Mouse (Mus musculus) erythroid progenitor cell, adult 5-6 weeks (primary cell): ENCODE measurements around the gene Gucd1. TPM values are rescaled to one million over a fixed set of nuclear protein-coding genes. Genes with fewer than 3 reads are reported as not detected.
"Not testable (repeated sequence)": the region's sequence is repeated elsewhere in the genome, so short reads cannot be mapped to it uniquely, and the experiment has no call there.

Source experiments
- ATAC-seq: replicated peaks from 2 replicates; pipeline ENCODE4 v1.8.0; 2016; ENCODE audit warnings: moderate number of reproducible peaks, mild to moderate bottlenecking, moderate TSS enrichment, inconsistent platforms; ENCODE audit not compliant: poor library complexity, low FRiP score, severe bottlenecking
- total RNA-seq, 2 experiments: library from RNA; stranded (forward) in 1 of 2; stranded (reverse) in 1 of 2; fragments of 150-400 nt in 1 of 2; fragments of 186-747, 209-891 nt in 1 of 2; gene quantifications; 2 replicates each; pipeline versions ENCODE4 v1.2.3 to v1.2.4; 2015 to 2017; ENCODE audit warnings: low replicate concordance in 2 of 2

Gene Gucd1
- total RNA-seq, 2 experiments from 2014 or later: 89.7 to 90.9 TPM

GRCm38 (mm10) chr10:75411343-75412113 lies 106.2 kb downstream of the Gucd1 start:
- ATAC-seq: not testable (repeated sequence)

GRCm38 (mm10) chr10:75407741-75408140 lies 110.0 kb downstream of the Gucd1 start:
- no peak for ATAC-seq

DNA sequence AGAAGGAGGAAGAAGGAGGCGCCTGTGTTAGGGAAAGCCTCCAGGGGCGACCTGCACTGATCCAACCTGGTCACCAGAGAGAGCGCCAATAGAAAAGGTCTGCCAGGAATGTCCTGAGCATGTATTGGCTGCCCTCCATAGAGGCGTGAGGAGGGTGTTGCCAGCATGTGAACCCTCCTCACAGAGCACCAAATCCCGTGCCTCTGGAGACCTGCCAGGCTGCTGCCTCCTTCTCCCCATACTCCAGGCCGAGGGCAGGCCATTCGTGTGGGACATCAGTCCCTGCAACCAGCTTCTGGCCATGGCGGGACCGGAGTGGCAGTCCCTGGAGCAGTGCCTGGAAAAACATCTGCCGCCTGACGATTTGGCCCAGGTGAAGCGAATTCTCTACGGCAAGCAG lies 111.0 kb downstream of the Gucd1 start:
- ATAC-seq: 0 out of 2 replicates have a peak, but pooled peaks have one; percentile 19

DNA sequence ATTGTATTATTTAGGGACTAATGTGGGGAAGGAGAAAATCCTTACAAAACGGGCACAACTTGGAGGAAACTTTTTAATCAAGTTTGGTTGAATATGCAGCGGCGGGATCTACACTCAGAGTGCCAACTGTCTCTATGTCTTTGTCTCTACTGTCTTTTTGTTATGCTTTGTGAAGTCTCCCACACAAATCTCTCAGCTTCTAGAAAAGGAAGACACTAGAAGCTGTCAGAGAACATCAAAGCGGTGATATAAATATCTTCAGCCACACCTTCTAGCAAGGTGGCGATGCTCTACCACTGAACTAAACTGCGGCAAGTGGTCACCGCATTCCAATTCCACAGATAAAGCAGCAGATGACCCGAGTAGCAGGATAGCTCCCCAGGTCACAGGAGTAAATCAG lies 111.9 kb downstream of the Gucd1 start:
- ATAC-seq: no peak

GRCm38 (mm10) chr10:75400958-75401357 lies 116.8 kb downstream of the Gucd1 start, which contains the start of gene Upb1:
Upb1 (plus strand) TSS chr10:75401115.
- ATAC-seq: no peak

GRCm38 (mm10) chr10:75396966-75397365 lies 120.8 kb downstream of the Gucd1 start:
- ATAC-seq: no peak

DNA sequence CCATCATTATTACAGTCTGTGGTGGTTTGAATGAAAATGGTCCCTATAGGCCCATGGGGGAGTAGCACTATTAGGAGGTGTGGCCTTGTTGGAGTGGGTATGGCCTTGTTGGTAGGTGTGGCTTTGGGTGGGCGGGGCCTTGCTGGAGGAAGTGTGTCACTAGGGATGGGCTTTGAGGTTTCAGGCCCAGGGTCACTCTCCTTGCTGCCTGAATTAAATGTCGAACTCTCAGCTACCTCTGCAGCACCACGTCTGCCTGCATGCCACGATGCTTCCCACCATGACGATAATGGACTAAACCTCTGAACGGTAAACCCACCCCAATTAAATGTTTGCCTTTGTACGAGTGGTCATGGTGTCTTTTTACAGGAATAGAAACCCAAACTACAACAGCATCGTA lies 123.0 kb downstream of the Gucd1 start:
- ATAC-seq: no peak

DNA sequence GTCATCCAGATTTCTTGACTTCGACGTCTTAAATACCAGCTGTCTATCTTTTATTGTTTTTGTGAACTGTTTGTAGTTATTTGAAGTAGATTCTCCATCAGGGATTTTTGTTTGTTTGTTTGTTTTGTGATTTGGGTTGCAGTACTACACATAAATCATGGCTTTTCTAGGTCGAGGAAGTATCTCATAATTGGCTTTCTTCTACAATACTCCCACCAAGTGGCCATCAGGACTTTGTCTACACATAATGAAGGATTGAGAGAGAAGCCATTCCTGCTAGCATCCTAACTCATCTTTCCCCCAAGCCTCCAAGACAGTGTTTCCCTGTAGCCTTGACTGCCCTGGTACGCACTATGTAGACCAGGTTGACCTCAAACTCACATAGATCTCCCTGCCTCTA lies 126.9 kb downstream of the Gucd1 start:
- ATAC-seq: no peak

DNA sequence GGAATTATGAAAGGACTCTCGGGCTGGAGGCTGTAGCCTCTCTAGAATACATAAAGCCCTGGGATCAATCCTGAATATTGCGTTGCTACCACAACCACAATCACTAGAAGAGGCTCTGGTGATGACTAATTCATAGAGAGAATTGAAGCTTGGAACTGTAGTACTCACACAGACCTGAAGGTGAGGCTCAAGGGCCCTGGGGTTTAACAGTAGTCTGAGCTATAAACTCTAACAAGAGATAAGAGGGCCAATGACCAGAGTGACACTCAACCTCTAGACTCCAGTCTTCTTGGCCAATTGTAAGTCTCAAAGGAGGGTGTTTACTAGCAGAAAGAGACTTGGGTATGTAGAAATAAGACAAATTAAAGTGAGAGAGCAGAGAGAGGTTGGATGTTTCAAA lies 127.6 kb downstream of the Gucd1 start:
- no peak for ATAC-seq

DNA sequence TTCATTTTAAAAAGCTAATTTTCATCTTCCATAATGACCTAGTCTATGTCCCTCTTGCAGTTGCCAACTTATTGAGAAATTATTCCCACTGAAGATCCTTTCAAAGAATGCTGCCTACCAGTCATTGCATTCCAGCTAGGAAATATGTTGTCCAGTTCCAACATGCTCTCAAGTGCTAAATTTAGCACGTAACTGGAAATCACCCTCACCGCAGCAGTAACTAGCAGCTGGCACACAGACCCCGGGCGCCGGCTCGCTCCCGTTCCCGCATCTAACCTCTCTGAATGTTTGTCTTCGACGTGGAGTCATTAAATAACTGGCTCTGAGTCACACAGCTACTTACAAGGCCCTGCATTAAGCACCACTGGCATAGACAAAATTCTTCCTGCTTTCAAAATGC lies 139.1 kb downstream of the Gucd1 start:
- no peak for ATAC-seq

DNA sequence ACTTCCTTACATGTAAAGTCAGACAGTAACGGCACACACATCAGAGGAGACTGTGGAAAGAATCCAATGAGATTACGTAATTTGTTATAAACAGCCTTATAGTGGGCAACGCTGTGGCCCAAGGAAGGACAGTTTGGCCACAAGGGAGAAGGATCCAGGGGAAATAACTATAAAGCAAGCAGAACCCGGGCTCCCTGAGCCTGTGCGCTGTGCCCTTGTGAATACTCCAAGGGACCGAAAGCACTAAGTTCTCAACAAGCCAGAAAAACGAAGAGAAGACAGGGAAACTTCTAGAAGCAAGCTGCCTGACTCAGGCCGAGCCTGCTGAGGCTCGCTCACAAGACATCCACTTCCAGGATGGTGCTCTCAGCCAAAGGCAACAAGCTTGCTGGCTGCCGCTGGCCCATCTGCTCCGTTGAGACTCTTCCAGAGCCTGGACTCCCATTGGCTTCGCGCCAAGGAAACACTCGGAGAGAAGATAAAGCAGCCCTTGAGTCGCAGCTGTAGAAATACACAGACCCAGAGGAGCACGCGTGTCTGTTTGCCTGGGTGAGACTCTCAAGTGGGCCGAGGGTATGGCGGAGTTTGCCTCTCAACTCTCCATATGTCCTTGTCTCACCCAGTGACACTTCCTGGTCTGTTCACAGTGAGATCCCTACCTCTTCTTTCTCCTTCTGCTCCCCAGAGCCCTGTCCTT lies 144.0 kb downstream of the Gucd1 start:
- not testable (repeated sequence) for ATAC-seq

GRCm38 (mm10) chr10:75365231-75365633 lies 152.5 kb downstream of the Gucd1 start:
- ATAC-seq: no peak

DNA sequence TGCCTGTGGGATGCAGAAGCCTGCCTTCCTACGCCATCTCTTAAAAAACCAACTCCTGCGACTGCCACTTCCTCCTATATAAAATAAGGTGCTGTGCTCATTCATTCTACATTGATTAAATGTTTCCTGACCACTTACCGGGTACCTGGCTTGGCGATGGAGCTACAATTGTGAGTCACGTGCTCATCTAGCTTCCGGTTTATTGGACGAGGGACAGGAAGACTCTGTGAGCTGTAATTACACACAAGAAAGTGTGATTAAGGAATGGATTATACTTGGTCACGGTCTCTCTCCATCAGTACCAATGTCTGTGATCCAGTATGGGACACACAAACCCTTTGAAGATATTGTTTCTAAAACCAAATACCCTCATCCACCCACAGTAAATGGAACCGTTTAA lies 153.0 kb downstream of the Gucd1 start:
- no peak for ATAC-seq

GRCm38 (mm10) chr10:75364214-75364690 lies 153.5 kb downstream of the Gucd1 start:
- not testable (repeated sequence) for ATAC-seq

DNA sequence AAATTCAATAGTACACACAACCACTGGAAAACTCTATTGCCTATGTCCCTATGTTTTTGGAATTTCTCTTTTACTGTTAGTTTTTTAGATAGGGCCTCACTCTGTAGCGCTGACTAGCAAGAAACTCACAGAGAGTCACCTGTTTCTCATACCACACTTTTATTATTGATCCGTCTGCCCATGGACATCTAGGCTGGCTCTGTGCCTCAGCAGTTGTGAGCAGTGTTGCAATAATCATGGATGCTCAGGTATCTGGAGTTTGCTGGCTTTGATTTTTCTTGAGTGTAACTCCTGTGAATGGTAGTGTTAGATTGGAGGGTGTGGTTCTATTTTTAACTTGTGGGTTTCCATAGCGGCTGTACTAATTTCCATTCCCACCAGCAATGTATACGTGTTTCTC lies 162.4 kb downstream of the Gucd1 start:
- no peak for ATAC-seq

- ATAC-seq: not testable (repeated sequence)
Measured at GRCm38 (mm10) chr10:75353838-75354241, 163.9 kb downstream of the Gucd1 start.

GRCm38 (mm10) chr10:75352541-75352940 lies 165.2 kb downstream of the Gucd1 start:
- ATAC-seq: no peak

DNA sequence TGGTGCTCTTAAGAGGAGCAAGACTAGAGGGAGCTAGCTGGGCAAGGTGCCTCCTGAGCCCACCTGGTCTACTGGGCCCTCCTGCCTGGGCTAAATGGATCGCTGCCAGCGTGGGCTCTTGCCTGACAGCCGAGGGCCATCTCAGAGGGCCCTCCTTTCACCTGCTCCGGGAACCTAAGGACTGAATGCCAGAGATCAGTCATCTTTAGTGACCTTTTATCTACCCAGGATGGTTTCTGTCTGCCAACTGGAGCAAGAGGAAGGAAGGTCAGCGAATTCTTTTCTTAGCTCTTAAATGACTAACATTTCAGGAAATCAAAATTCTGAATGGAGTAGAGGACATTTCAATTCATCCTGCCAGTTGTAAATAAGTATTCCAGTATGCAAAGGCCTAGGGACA lies 167.2 kb downstream of the Gucd1 start:
- ATAC-seq: no peak

DNA sequence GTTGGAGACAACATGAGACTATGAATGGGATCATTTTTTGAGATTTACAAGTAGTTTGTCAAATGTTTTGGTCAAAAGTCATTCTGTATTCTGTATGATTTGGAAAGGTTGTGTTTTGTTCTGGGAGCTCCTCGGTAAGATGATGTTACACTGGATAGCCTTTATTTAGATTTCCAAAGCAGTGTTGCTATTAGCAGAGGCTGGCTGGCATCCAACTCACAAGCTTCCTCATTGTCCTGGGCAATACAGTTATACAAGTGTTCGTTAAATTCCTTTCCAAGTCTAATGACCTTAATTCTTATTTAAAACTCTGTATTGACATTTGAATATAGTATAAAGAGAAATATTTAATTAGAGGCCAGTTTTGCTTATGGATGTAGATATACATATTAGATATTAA lies 172.5 kb downstream of the Gucd1 start:
- no peak for ATAC-seq

DNA sequence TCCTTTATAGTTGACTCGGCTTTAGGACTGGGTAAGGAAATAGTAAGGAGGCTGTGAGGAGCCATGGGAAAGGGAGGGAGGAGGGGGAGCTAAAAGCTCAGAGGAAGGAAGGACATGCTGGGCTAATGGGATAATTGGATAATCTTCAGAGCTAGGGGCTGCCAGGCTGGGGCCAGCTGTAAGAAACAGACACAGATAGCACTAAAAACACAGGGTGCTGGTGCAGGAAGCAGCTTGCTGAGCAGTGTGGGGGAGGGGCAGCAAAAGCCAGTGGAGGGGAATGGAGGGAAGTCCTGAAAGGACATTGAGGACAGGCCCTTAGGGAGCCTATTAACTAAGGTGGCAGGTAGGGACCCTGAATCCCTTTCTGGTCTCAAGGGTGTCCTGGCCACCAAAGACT lies 173.2 kb downstream of the Gucd1 start:
- ATAC-seq: not testable (repeated sequence)

DNA sequence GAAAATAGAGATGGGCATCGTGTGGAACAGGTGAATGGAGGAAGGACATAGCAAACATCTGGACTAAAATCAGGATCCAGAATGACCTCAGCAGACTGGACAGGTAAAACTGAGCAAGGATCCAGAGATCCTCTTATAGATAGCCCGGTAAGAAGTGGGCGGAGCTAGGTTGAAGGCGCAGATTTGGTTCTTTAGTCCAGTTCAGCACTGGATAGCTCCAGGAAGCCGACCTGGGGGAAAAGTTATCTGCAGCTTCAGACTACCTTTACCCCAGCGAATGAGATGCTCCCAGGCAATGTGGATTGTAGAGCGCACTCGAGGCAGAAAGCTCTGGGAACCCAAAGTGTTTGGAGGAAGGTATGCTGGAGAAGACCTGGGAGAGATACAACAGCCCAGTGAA lies 175.8 kb downstream of the Gucd1 start:
- no peak for ATAC-seq
